Mouse (Mus musculus): Measurements from ENCODE around the gene Zfp982. TPM values are rescaled to one million over a fixed set of nuclear protein-coding genes. Genes with fewer than 3 reads are reported as not detected.

Gene Zfp982
- polyA plus RNA-seq, 1 experiment from 2014 or later, result 8.5 TPM

Other genes starting within 250 kb of the Zfp982 start
- 0.08 TPM in 1 of 2 replicates, not detected in the other for gene Zfp988, start 186.7 kb upstream of the Zfp982 start, polyA plus RNA-seq (2016; fragmentation: Nextera tagmentation; extraction: Ambion mirVana)
- 0.21 TPM in 1 of 2 replicates, not detected in the other for gene Zfp978, start 131.1 kb upstream of the Zfp982 start, polyA plus RNA-seq (2016; fragmentation: Nextera tagmentation; extraction: Ambion mirVana)
- 0.32 and 0.64 TPM in 2 replicates for gene Gm16503, start 47.8 kb downstream of the Zfp982 start, polyA plus RNA-seq (2016; fragmentation: Nextera tagmentation; extraction: Ambion mirVana)
- gene Zfp985, start 60.9 kb downstream of the Zfp982 start, polyA plus RNA-seq (2016; fragmentation: Nextera tagmentation; extraction: Ambion mirVana), result 0.10 TPM in 1 of 2 replicates, not detected in the other
- 2.4 and 2.8 TPM in 2 replicates for gene Zfp979, start 150.1 kb downstream of the Zfp982 start, polyA plus RNA-seq (2016; fragmentation: Nextera tagmentation; extraction: Ambion mirVana)
- not detected in 2 replicates for gene Zfp534, start 210.1 kb downstream of the Zfp982 start, polyA plus RNA-seq (2016; fragmentation: Nextera tagmentation; extraction: Ambion mirVana)